Mouse (Mus musculus) CH12.LX (cell line): ENCODE data around the gene Pdxdc1. TPM values are rescaled to one million over a fixed set of nuclear protein-coding genes. Genes with fewer than 3 reads are reported as not detected.

Experiments used
- DNase-seq: peaks from one replicate; pipeline ENCODE4 v3.0.0-alpha.2; 2013; ENCODE audit errors: extremely low read depth
- H3K27ac ChIP-seq: 2 replicates; pipeline ENCODE4 v1.5.1; 2012; ENCODE audit warnings: low read depth, mild to moderate bottlenecking, control low read depth, moderate library complexity; ENCODE audit not compliant: insufficient read depth
- H3K27me3 ChIP-seq: replicated peaks from 2 replicates; pipeline ENCODE3; 2012; ENCODE audit warnings: inconsistent platforms
- H3K36me3 ChIP-seq, 2 experiments: replicated peaks in 1 of 2; 2 replicates each; pipeline versions ENCODE3 to v1.6.1; 2012; ENCODE audit warnings: inconsistent platforms in 1 of 2, low read length in 1 of 2, mild to moderate bottlenecking in 1 of 2, mixed read lengths in 1 of 2, moderate library complexity in 1 of 2; ENCODE audit not compliant: control insufficient read depth in 1 of 2, insufficient read depth in 1 of 2
- H3K4me1 ChIP-seq, 2 experiments: 2 replicates each; pipeline ENCODE4 v1.6.1; 2012; ENCODE audit warnings: inconsistent platforms in 1 of 2, moderate library complexity in 1 of 2; ENCODE audit not compliant: insufficient read depth in 2 of 2, control insufficient read depth in 1 of 2
- H3K4me2 ChIP-seq: 2 replicates; pipeline ENCODE4 v1.6.1; 2012; ENCODE audit warnings: low read depth, mild to moderate bottlenecking, control low read depth; ENCODE audit not compliant: poor library complexity, insufficient read depth, severe bottlenecking
- H3K4me3 ChIP-seq, 3 experiments: fragments of 150-350 bp in 1 of 3; sonication (generic) in 1 of 3; replicated peaks in 1 of 3; 2 replicates each; pipeline versions ENCODE3 to v1.5.1; 2011 to 2012; ENCODE audit warnings: low read depth in 2 of 3, low read length in 2 of 3, mild to moderate bottlenecking in 2 of 3, moderate library complexity in 2 of 3, control low read depth in 1 of 3, improper control_type of control experiment in 1 of 3, inconsistent platforms in 1 of 3, mixed read lengths in 1 of 3; ENCODE audit not compliant: poor library complexity in 1 of 3
- H3K79me2 ChIP-seq: replicated peaks from 2 replicates; pipeline ENCODE4 v1.6.1; 2012; ENCODE audit warnings: mild to moderate bottlenecking, moderate library complexity; ENCODE audit not compliant: control insufficient read depth, poor library complexity, insufficient read depth, severe bottlenecking; ENCODE audit errors: extremely low read depth
- H3K9ac ChIP-seq: 2 replicates; pipeline ENCODE4 v1.6.1; 2012; ENCODE audit warnings: low read depth, mild to moderate bottlenecking, control low read depth, moderate library complexity; ENCODE audit not compliant: insufficient read depth
- H3K9me3 ChIP-seq: replicated peaks from 2 replicates; pipeline ENCODE3; 2012; ENCODE audit warnings: low read length, inconsistent platforms, mixed read lengths
- BHLHE40 ChIP-seq: IDR thresholded peaks from 2 replicates; pipeline ENCODE4 v1.6.1; 2011; ENCODE audit warnings: mild to moderate bottlenecking, low read depth, low read length, improper control_type of control experiment
- CHD1 ChIP-seq: IDR thresholded peaks from 2 replicates; pipeline ENCODE4 v1.6.1; 2012; ENCODE audit warnings: low read depth, low read length, improper control_type of control experiment, inconsistent platforms
- CHD2 ChIP-seq: IDR thresholded peaks from 2 replicates; pipeline ENCODE4 v1.6.1; 2011; ENCODE audit warnings: low read length, improper control_type of control experiment
- CTCF ChIP-seq, 2 experiments: IDR thresholded peaks in 1 of 2; conservative IDR thresholded peaks in 1 of 2; 2 replicates each; pipeline ENCODE4 v1.5.1; 2011 to 2012; ENCODE audit warnings: low read depth in 2 of 2, low read length in 2 of 2, improper control_type of control experiment in 1 of 2, inconsistent platforms in 1 of 2, mild to moderate bottlenecking in 1 of 2, moderate library complexity in 1 of 2
- HCFC1 ChIP-seq: IDR thresholded peaks from 2 replicates; pipeline ENCODE4 v1.6.1; 2012; ENCODE audit warnings: low read depth, mild to moderate bottlenecking, inconsistent platforms, low read length, improper control_type of control experiment
- IRF4 ChIP-seq: IDR thresholded peaks from 2 replicates; pipeline ENCODE4 v1.6.1; 2014; ENCODE audit warnings: low read depth, mild to moderate bottlenecking, inconsistent platforms, low read length, improper control_type of control experiment
- JUN ChIP-seq: IDR thresholded peaks from 2 replicates; pipeline ENCODE4 v1.6.1; 2011; ENCODE audit warnings: low read depth, mild to moderate bottlenecking, low read length, improper control_type of control experiment, moderate library complexity; ENCODE audit not compliant: insufficient read depth
- JUND ChIP-seq: conservative IDR thresholded peaks from 2 replicates; pipeline ENCODE4 v1.6.1; 2011; ENCODE audit warnings: low read depth, low read length, improper control_type of control experiment
- MXI1 ChIP-seq: IDR thresholded peaks from 2 replicates; pipeline ENCODE4 v1.6.1; 2011; ENCODE audit warnings: mild to moderate bottlenecking, low read depth, low read length, improper control_type of control experiment
- MYC ChIP-seq: IDR thresholded peaks from 2 replicates; pipeline ENCODE4 v1.6.1; 2011; ENCODE audit warnings: low read depth, mild to moderate bottlenecking, improper control_type of control experiment, low read length
- NELFE ChIP-seq: IDR thresholded peaks from 2 replicates; pipeline ENCODE4 v1.6.1; 2011; ENCODE audit warnings: low read depth, low read length, improper control_type of control experiment
- NRF1 ChIP-seq: IDR thresholded peaks from 2 replicates; pipeline ENCODE4 v1.6.1; 2014; ENCODE audit warnings: low read depth, mild to moderate bottlenecking, inconsistent platforms, low read length, improper control_type of control experiment, moderate library complexity
- PAX5 ChIP-seq: IDR thresholded peaks from 2 replicates; pipeline ENCODE4 v1.6.1; 2012; ENCODE audit warnings: low read length, inconsistent platforms, mixed read lengths
- POLR2A ChIP-seq: IDR thresholded peaks from 2 replicates; pipeline ENCODE4 v1.6.1; 2011; ENCODE audit warnings: low read depth, mild to moderate bottlenecking, improper control_type of control experiment, low read length
- RAD21 ChIP-seq: IDR thresholded peaks from 2 replicates; pipeline ENCODE4 v1.6.1; 2011; ENCODE audit warnings: low read depth, mild to moderate bottlenecking, low read length, improper control_type of control experiment, moderate library complexity
- RCOR1 ChIP-seq: conservative IDR thresholded peaks from 2 replicates; pipeline ENCODE4 v1.6.1; 2012; ENCODE audit warnings: low read depth, mild to moderate bottlenecking, inconsistent platforms, low read length, improper control_type of control experiment
- SMC3 ChIP-seq: IDR thresholded peaks from 2 replicates; pipeline ENCODE4 v1.6.1; 2011; ENCODE audit warnings: low read depth, low read length, improper control_type of control experiment
- USF1 ChIP-seq: IDR thresholded peaks from 2 replicates; pipeline ENCODE4 v1.6.1; 2014; ENCODE audit warnings: low read depth, mild to moderate bottlenecking, inconsistent platforms, low read length, improper control_type of control experiment
- ZKSCAN1 ChIP-seq: IDR thresholded peaks from 2 replicates; pipeline ENCODE4 v1.6.1; 2012; ENCODE audit warnings: low read depth, inconsistent platforms, low read length, improper control_type of control experiment, borderline replicate concordance
- dilution Hi-C: fragments of 300-500 bp; cut with MboI; formaldehyde crosslinking; loops from 2 replicates; pipeline ENCODE4 v1.14.3; 2020; ENCODE audit warnings: low sequenced_read_pairs; ENCODE audit not compliant: extremely low pct_unique_long_range_greater_than_20kb, extremely low pct_ligation_motif_present
- in situ Hi-C: fragments of 300-500 bp; cut with MboI; formaldehyde crosslinking; loops from 3 replicates; pipeline ENCODE4 v1.14.3; 2019; ENCODE audit warnings: low sequenced_read_pairs, low pct_ligation_motif_present, low pct_unique_long_range_greater_than_20kb, mixed read lengths
- polyA plus RNA-seq: library from polyadenylated mRNA; unstranded; fragments of >175 nt; gene quantifications from 2 replicates; pipeline ENCODE4 v1.2.1, GENCODE M21; 2012; ENCODE audit warnings: low read depth; ENCODE audit not compliant: insufficient read length
- total RNA-seq, 2 experiments: library from RNA; depleted of rRNA; stranded (reverse); fragments of 300-350 nt in 1 of 2; fragments of >200 nt in 1 of 2; gene quantifications; 2 replicates each; pipeline ENCODE4 v1.2.3; 2012 to 2014

Pdxdc1 gene
- total and polyA plus RNA-seq, 3 experiments: 78.5 to 109 (median 80.9) TPM

GRCm38 (mm10) chr16:13820771-13821170 lies 82.2 kb downstream of the Pdxdc1 start:
- Histone ChIP-seq H3K36me3 (peaks cover 12 to 41% of the 10 kb centered on the region in 2 experiments), H3K9ac (no peak overlapping the region), H3K27me3 (no peaks in the 10 kb centered on the region), H3K4me2 (no peak overlapping the region), H3K4me3 (no peak overlapping the region), H3K27ac (no peak overlapping the region), H3K9me3 (peaks cover 3% of the 10 kb centered on the region), H3K4me1 (peaks cover 0 to 35% of the 10 kb centered on the region in 2 experiments; a peak in 2 of 4 replicates), H3K79me2 (no peaks in the 10 kb centered on the region)
- no peak for DNase-seq
- in situ Hi-C loops (no loop called here), dilution Hi-C loops (no loop called here)
- peak; percentile 3; the same call in 1 of the 2 replicates for TF ChIP-seq SMC3
- no peak for TF ChIP-seq USF1
- peak; percentile 27 for TF ChIP-seq RAD21
- peak in 1 of 2 experiments; percentile 41; a peak in 2 of 4 replicates for TF ChIP-seq CTCF (conservative IDR thresholded peaks at IDR 0.05 in 1 of 2, IDR thresholded peaks at IDR 0.05 in 1 of 2; ENCODE audit: low read depth in 2 of 2, low read length in 2 of 2)

- DNase-seq: no peak
- dilution Hi-C loops (no loop called here), in situ Hi-C loops (no loop called here)
- Histone ChIP-seq H3K27me3 (no peaks in the 10 kb centered on the region), H3K9me3 (peaks cover 3% of the 10 kb centered on the region), H3K36me3 (peaks cover 13 to 42% of the 10 kb centered on the region in 2 experiments), H3K79me2 (no peaks in the 10 kb centered on the region), H3K4me3 (peak overlapping the region; percentile 64 to 80 (median 70)), H3K9ac (peak overlapping the region; percentile 58), H3K27ac (no peak overlapping the region), H3K4me2 (peak overlapping the region; percentile 72), H3K4me1 (peaks cover 0 to 35% of the 10 kb centered on the region in 2 experiments; a peak in 2 of 4 replicates)
- TF ChIP-seq CHD2: no peak
- TF ChIP-seq PAX5: no peak
- TF ChIP-seq NELFE: no peak
- TF ChIP-seq MYC: no peak
- TF ChIP-seq ZKSCAN1: no peak
- no peak for TF ChIP-seq NRF1
- TF ChIP-seq RAD21: no peak
- no peak for TF ChIP-seq CHD1
- no peak for TF ChIP-seq JUND
- TF ChIP-seq JUN: no peak
- TF ChIP-seq IRF4: no peak
- TF ChIP-seq BHLHE40: no peak
- no peak for TF ChIP-seq MXI1
- no peak for TF ChIP-seq HCFC1
- no peak for TF ChIP-seq RCOR1
- TF ChIP-seq POLR2A: no peak
Measured at GRCm38 (mm10) chr16:13819806-13820500, 83.0 kb downstream of the Pdxdc1 start.
